Mouse (Mus musculus): ENCODE measurements at regions not wholly inside any gene's neighbourhood (a gene's known extent, or its start where the extent isn't known, plus 50 kb on each side); places are given as distances from the start of the nearest gene placed in this dataset.

DNA sequence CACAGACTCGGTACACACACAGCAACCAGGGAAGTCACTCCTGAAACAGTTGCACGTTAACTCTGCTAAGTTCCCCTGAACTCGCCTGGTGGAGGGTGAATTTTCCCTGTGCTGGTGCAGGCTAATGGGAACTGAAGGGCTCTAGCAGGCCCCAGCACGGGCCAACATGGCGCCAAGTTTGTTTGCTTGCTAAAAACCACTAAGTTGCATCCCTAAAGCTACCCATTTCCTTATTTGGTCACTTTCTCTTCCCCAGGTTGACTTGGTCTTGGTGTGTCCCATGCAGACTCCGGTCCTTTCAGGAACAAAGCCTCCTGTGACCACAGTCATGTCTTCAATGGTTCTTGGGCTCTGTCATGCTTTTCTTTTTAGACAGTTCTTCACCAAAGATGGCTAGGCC is 114.5 kb upstream of the Sulf2 start:
- Histone ChIP-seq H3K4me3 (ENCODE audit: low read depth, low read length) (no peak overlapping the region), H3K36me3 (ENCODE audit: control insufficient read depth, insufficient read depth, low read length) (no peaks in the 10 kb centered on the region), H3K27ac (ENCODE audit: low read depth, low read length) (no peak overlapping the region), H3K9me3 (ENCODE audit: control insufficient read depth, low read length) (no peaks in the 10 kb centered on the region), H3K9ac (ENCODE audit: low read length) (no peak overlapping the region), H3K4me1 (replicated peaks; ENCODE audit: control insufficient read depth, insufficient read depth, low read length) (peaks cover 6% of the 10 kb centered on the region), H3K4me2 (ENCODE audit: low read depth, low read length, severe bottlenecking) (no peak overlapping the region), H3K27me3 (ENCODE audit: control insufficient read depth, insufficient read depth, low read length) (no peaks in the 10 kb centered on the region)
- no peak for ATAC-seq (replicated peaks; ENCODE audit: low FRiP score)
- DNase-seq (ENCODE audit: low spot score): no peak
- 97% methylated on average over 6 of the region's 6 CpGs for WGBS

DNA sequence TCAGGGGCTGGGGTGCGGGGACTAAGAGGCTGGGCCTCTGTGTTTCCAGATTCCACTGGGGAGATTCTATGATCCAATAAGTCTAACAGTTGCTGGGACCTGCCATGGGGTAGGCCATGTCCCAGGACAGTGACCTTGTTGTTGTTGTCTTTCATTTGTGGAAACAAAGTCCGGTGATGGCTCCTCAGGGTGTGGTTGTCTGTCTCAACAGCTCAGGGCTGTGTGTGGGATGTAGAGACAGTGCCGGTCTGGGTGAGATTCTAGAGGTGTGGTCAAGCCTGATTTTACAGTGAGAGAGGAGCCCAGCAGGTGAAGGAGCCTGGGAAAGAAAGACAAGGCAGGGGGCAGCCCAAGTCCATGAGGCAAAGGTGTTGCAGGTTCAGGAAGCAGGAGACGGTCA is 111.5 kb upstream of the Sulf2 start:
- H3K27ac ChIP-seq (ENCODE audit: low read depth, low read length): no peak overlapping the region
- 0 out of 2 replicates have a peak, but pooled peaks cover 2% of the 10 kb centered on the region for H3K4me1 ChIP-seq (replicated peaks; ENCODE audit: control insufficient read depth, insufficient read depth, low read length)
- H3K4me3 ChIP-seq (ENCODE audit: low read depth, low read length): no peak overlapping the region
- no peaks in the 10 kb centered on the region for H3K9me3 ChIP-seq (ENCODE audit: control insufficient read depth, low read length)
- H3K27me3 ChIP-seq (ENCODE audit: control insufficient read depth, insufficient read depth, low read length): no peaks in the 10 kb centered on the region
- no peaks in the 10 kb centered on the region for H3K36me3 ChIP-seq (ENCODE audit: control insufficient read depth, insufficient read depth, low read length)
- DNase-seq (ENCODE audit: low spot score) (no peak), ATAC-seq (replicated peaks; ENCODE audit: low FRiP score) (no peak)
- WGBS: 93% methylated on average over 4 of the region's 4 CpGs
- no peak overlapping the region for H3K9ac ChIP-seq (ENCODE audit: low read length)
- H3K4me2 ChIP-seq (ENCODE audit: low read depth, low read length, severe bottlenecking): no peak overlapping the region

DNA sequence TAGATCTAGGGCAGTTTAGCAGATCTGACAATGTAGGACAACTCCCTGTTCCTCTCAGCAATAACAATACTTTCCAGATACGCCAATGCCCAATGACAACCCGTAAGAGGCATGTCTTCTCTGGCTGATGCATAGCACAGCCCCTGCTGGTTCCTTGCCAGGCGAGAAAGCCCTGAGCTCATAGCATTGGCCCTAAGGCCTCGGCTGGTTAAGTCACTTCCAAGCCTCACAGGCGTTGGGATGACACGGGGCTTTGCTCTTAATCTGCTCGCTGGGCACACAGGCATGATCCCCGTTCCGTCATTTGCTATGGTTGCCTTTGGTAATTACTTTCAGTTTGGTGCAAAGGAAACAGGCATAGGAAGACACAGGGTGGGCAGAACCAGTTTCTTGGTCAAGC is 111.0 kb upstream of the Sulf2 start:
- WGBS: 86% methylated on average over 9 of the region's 9 CpGs
- Histone ChIP-seq H3K4me2 (ENCODE audit: low read depth, low read length, severe bottlenecking) (no peak overlapping the region), H3K27ac (ENCODE audit: low read depth, low read length) (no peak overlapping the region), H3K4me3 (ENCODE audit: low read depth, low read length) (no peak overlapping the region), H3K9me3 (ENCODE audit: control insufficient read depth, low read length) (no peaks in the 10 kb centered on the region), H3K9ac (ENCODE audit: low read length) (no peak overlapping the region), H3K36me3 (ENCODE audit: control insufficient read depth, insufficient read depth, low read length) (no peaks in the 10 kb centered on the region), H3K27me3 (ENCODE audit: control insufficient read depth, insufficient read depth, low read length) (no peaks in the 10 kb centered on the region), H3K4me1 (replicated peaks; ENCODE audit: control insufficient read depth, insufficient read depth, low read length) (0 out of 2 replicates have a peak, but pooled peaks cover 2% of the 10 kb centered on the region)
- DNase-seq (ENCODE audit: low spot score) (no peak), ATAC-seq (replicated peaks; ENCODE audit: low FRiP score) (no peak)

DNA sequence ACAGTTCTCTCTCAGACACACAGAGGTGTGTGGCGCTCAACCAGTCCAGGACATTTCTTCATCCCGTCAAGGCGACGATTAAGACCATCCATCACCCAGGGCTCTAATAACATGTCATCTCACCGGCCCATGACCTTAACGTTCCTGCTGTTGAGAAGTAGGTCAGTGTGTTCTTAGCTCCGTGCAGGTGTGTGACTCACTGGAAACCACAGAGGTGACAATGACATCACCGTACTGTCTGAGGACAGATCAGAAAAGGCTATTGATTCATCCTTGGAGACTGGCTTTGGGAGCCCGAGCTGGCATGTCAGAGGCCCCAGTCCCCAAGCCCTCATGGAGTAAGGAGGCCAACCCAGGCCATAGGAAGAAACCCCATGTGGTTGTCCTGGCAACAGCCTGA is 109.3 kb upstream of the Sulf2 start:
- no peaks in the 10 kb centered on the region for H3K36me3 ChIP-seq (ENCODE audit: control insufficient read depth, insufficient read depth, low read length)
- 94% methylated on average over 9 of the region's 9 CpGs for WGBS
- no peak overlapping the region for H3K4me3 ChIP-seq (ENCODE audit: low read depth, low read length)
- no peak for ATAC-seq (replicated peaks; ENCODE audit: low FRiP score)
- H3K27ac ChIP-seq (ENCODE audit: low read depth, low read length): no peak overlapping the region
- H3K27me3 ChIP-seq (ENCODE audit: control insufficient read depth, insufficient read depth, low read length): no peaks in the 10 kb centered on the region
- 0 out of 2 replicates have a peak, but pooled peaks cover 2% of the 10 kb centered on the region for H3K4me1 ChIP-seq (replicated peaks; ENCODE audit: control insufficient read depth, insufficient read depth, low read length)
- H3K9me3 ChIP-seq (ENCODE audit: control insufficient read depth, low read length): no peaks in the 10 kb centered on the region
- H3K9ac ChIP-seq (ENCODE audit: low read length): no peak overlapping the region
- H3K4me2 ChIP-seq (ENCODE audit: low read depth, low read length, severe bottlenecking): no peak overlapping the region
- DNase-seq (ENCODE audit: low spot score): no peak

DNA sequence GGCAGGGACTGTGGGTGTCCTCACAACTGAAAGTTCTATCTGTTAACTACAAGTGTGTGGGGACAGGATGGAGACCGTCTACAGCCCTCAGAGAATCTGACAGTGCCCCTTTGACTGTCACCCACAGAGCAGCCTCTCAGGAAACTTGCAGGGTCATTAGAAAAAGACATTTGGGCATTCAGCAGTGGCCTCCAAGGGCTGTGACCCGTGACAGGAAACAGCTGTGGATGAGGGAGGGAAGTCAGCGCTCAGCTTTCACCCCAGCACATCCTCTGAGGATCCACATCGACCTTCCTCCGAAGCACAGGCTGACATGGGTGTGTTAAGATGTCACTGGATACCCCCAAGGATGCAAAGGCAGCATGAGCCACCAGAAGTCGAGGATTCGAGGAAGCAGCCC is 106.3 kb upstream of the Sulf2 start:
- Histone ChIP-seq H3K4me2 (ENCODE audit: low read depth, low read length, severe bottlenecking) (no peak overlapping the region), H3K9ac (ENCODE audit: low read length) (no peak overlapping the region), H3K4me1 (replicated peaks; ENCODE audit: control insufficient read depth, insufficient read depth, low read length) (peaks cover 8% of the 10 kb centered on the region; the same call in 1 of the 2 replicates), H3K36me3 (ENCODE audit: control insufficient read depth, insufficient read depth, low read length) (no peaks in the 10 kb centered on the region), H3K27ac (ENCODE audit: low read depth, low read length) (no peak overlapping the region), H3K9me3 (ENCODE audit: control insufficient read depth, low read length) (no peaks in the 10 kb centered on the region), H3K4me3 (ENCODE audit: low read depth, low read length) (no peak overlapping the region), H3K27me3 (ENCODE audit: control insufficient read depth, insufficient read depth, low read length) (no peaks in the 10 kb centered on the region)
- 42% methylated on average over 7 of the region's 7 CpGs for WGBS
- ATAC-seq (replicated peaks; ENCODE audit: low FRiP score): no peak
- no peak for DNase-seq (ENCODE audit: low spot score)

DNA sequence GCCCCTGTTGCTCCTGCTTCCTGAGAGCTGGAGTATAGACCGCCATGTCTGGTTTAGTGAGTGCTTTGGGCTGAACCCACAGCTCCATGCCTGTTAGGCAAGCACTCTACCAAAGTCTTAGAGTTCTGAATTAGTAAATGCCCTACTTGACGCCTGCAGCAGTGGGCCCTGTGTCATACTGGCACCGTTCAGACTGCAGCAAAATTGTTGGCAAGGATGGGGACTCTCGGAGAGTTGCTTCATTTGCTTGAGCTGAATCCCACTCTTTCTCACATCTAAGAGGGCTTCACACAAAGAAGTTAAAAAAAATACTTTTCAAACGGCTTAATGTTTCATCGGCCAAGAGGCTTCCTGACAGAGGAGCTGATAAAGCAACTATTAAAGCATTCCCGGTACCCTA is 105.6 kb upstream of the Sulf2 start:
- DNase-seq (ENCODE audit: low spot score) (no peak), ATAC-seq (replicated peaks; ENCODE audit: low FRiP score) (no peak)
- Histone ChIP-seq H3K27ac (ENCODE audit: low read depth, low read length) (no peak overlapping the region), H3K4me3 (ENCODE audit: low read depth, low read length) (no peak overlapping the region), H3K9ac (ENCODE audit: low read length) (no peak overlapping the region), H3K9me3 (ENCODE audit: control insufficient read depth, low read length) (no peaks in the 10 kb centered on the region), H3K36me3 (ENCODE audit: control insufficient read depth, insufficient read depth, low read length) (no peaks in the 10 kb centered on the region), H3K27me3 (ENCODE audit: control insufficient read depth, insufficient read depth, low read length) (no peaks in the 10 kb centered on the region), H3K4me1 (replicated peaks; ENCODE audit: control insufficient read depth, insufficient read depth, low read length) (peaks cover 8% of the 10 kb centered on the region; the same call in 1 of the 2 replicates), H3K4me2 (ENCODE audit: low read depth, low read length, severe bottlenecking) (no peak overlapping the region)
- 67% methylated on average over 7 of the region's 7 CpGs for WGBS

DNA sequence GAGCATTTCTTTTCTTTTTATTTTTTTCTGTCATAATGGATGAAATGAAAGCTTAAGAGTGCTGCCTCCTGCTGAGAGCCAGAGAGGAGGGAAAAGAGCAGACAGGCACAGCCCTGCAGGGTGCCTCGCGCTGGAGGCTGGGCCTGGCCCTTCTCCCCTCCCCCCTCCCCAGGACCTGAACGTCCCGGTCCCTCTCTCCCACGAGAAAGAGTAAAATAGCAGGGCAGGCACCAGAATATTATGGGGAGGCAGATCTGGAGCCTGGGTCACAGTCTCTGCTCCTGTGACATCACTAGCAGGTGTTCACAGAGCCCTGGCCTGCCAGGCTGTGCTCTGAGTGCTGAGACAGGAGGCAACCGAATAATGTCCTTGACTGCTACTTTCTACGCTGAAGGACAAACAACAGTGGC is 103.3 kb upstream of the Sulf2 start:
- H3K4me3 ChIP-seq (ENCODE audit: low read depth, low read length): no peak overlapping the region
- H3K27ac ChIP-seq (ENCODE audit: low read depth, low read length): 0 out of 2 replicates have a peak overlapping the region, but pooled peaks have one; percentile 25
- no peaks in the 10 kb centered on the region for H3K36me3 ChIP-seq (ENCODE audit: control insufficient read depth, insufficient read depth, low read length)
- peak overlapping the region; percentile 30; the same call in 1 of the 2 replicates for H3K4me2 ChIP-seq (ENCODE audit: low read depth, low read length, severe bottlenecking)
- no peaks in the 10 kb centered on the region for H3K9me3 ChIP-seq (ENCODE audit: control insufficient read depth, low read length)
- no peak for DNase-seq (ENCODE audit: low spot score)
- H3K9ac ChIP-seq (ENCODE audit: low read length): no peak overlapping the region
- ATAC-seq (replicated peaks; ENCODE audit: low FRiP score): peak; percentile 49; the same call in 1 of the 2 replicates
- no peaks in the 10 kb centered on the region for H3K27me3 ChIP-seq (ENCODE audit: control insufficient read depth, insufficient read depth, low read length)
- peaks cover 8% of the 10 kb centered on the region; the same call in 1 of the 2 replicates for H3K4me1 ChIP-seq (replicated peaks; ENCODE audit: control insufficient read depth, insufficient read depth, low read length)
- WGBS: 7% methylated on average over 7 of the region's 7 CpGs

DNA sequence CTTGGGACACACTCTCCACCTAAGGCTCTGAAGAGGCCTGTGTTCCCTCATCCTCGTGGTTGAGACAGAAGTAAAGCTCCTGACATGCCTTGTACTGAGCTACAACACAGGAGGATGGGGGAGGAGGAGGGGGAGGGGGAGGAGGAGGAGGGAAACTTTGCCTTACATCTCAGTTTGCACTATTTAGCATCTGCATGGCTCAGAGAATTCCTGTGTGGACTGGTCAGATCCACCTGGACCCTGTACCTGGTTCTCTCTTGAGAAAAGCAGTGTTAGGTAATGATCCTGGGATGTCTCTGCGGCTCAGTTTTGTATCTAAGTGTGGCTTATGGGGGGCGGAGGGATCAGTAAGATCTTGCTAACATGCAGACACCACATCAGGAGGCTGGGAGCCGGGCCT is 102.2 kb upstream of the Sulf2 start:
- ATAC-seq (replicated peaks; ENCODE audit: low FRiP score) (no peak), DNase-seq (ENCODE audit: low spot score) (no peak)
- no peaks in the 10 kb centered on the region for H3K36me3 ChIP-seq (ENCODE audit: control insufficient read depth, insufficient read depth, low read length)
- H3K9me3 ChIP-seq (ENCODE audit: control insufficient read depth, low read length): no peaks in the 10 kb centered on the region
- no peak overlapping the region for H3K4me2 ChIP-seq (ENCODE audit: low read depth, low read length, severe bottlenecking)
- no peak overlapping the region for H3K27ac ChIP-seq (ENCODE audit: low read depth, low read length)
- no peak overlapping the region for H3K9ac ChIP-seq (ENCODE audit: low read length)
- WGBS: 53% methylated on average over 4 of the region's 4 CpGs
- H3K4me3 ChIP-seq (ENCODE audit: low read depth, low read length): no peak overlapping the region
- no peaks in the 10 kb centered on the region for H3K27me3 ChIP-seq (ENCODE audit: control insufficient read depth, insufficient read depth, low read length)
- H3K4me1 ChIP-seq (replicated peaks; ENCODE audit: control insufficient read depth, insufficient read depth, low read length): peaks cover 8% of the 10 kb centered on the region; the same call in 1 of the 2 replicates

DNA sequence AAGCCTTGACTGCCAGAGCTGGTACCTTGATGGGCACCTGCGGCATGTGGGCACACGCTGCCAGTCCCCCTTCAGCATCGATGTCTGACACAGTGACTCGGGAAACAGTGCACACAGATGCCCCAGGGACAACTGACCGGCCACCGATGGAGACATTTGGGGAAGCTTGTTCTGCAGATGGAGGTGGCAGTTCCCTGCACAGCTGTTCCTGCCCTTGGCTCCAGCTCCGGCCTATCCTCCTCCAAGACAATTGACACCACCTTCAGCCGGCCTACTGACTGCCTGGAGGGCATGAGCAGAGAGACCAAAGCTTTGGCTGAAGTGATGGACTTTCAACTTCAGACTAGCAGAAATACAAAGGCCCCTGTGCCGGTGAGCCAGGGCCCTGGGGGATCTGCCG is 100.7 kb upstream of the Sulf2 start:
- no peak overlapping the region for H3K9ac ChIP-seq (ENCODE audit: low read length)
- no peak overlapping the region for H3K4me2 ChIP-seq (ENCODE audit: low read depth, low read length, severe bottlenecking)
- H3K4me1 ChIP-seq (replicated peaks; ENCODE audit: control insufficient read depth, insufficient read depth, low read length): peaks cover 6% of the 10 kb centered on the region; the same call in 1 of the 2 replicates
- WGBS: 84% methylated on average over 10 of the region's 10 CpGs
- no peak overlapping the region for H3K4me3 ChIP-seq (ENCODE audit: low read depth, low read length)
- H3K9me3 ChIP-seq (ENCODE audit: control insufficient read depth, low read length): no peaks in the 10 kb centered on the region
- ATAC-seq (replicated peaks; ENCODE audit: low FRiP score) (no peak), DNase-seq (ENCODE audit: low spot score) (no peak)
- no peak overlapping the region for H3K27ac ChIP-seq (ENCODE audit: low read depth, low read length)
- no peaks in the 10 kb centered on the region for H3K36me3 ChIP-seq (ENCODE audit: control insufficient read depth, insufficient read depth, low read length)
- H3K27me3 ChIP-seq (ENCODE audit: control insufficient read depth, insufficient read depth, low read length): no peaks in the 10 kb centered on the region
